26 mouse cellular contexts compared by ENCODE assay signal in genomic region chr15:96740091-96740490, GRCm38 (mm10).
"Had no signal": no experiment of that assay in that cellular context is flagged by ENCODE, and none has a peak within 500 bp of the region (broad histone marks: within the 10 kb centered on the region; RNA-seq: fewer than 3 reads in every experiment).

No protein-coding gene starts in this region.

- H3K4me3 ChIP-seq: heart, adult 2 months; heart, embryonic 13.5 days; heart, embryonic 15.5 days; hindbrain, embryonic 13.5 days; hindbrain, embryonic 15.5 days; kidney, embryonic 15.5 days; limb, embryonic 12.5 days; liver, embryonic 13.5 days had no signal

- H3K4me1 ChIP-seq: hindbrain, embryonic 13.5 days; hindbrain, embryonic 15.5 days had no signal

- H3K4me2 ChIP-seq: heart, embryonic 11.5 days; heart, embryonic 13.5 days; heart, embryonic 15.5 days; hindbrain, embryonic 13.5 days; hindbrain, embryonic 15.5 days; kidney, embryonic 15.5 days; limb, embryonic 12.5 days; liver, embryonic 11.5 days; liver, embryonic 13.5 days had no signal

- ATAC-seq: hindbrain, postnatal 0 days; intestine, embryonic 16.5 days had no signal

- DNase-seq: gastrocnemius, postnatal 14 days; gastrocnemius, postnatal 36 days; heart, adult 2 months; heart, postnatal 14 days; heart, postnatal 36 days; kidney, adult 11 months; kidney, adult 2 months; kidney, adult 9 months; kidney, postnatal 14 days; kidney, postnatal 36 days; layer of hippocampus, adult 9-11 months; layer of hippocampus, postnatal 36 days; left cerebral cortex, postnatal 4 days; liver; liver, embryonic 13.5 days had no signal

- H3K27ac ChIP-seq: heart, adult 2 months; heart, embryonic 13.5 days; heart, embryonic 15.5 days; hindbrain, embryonic 13.5 days; hindbrain, embryonic 15.5 days; hindbrain, postnatal 0 days; kidney, embryonic 15.5 days; kidney, postnatal 0 days; limb, embryonic 12.5 days; liver, embryonic 13.5 days had no signal

- H3K9ac ChIP-seq: heart, embryonic 13.5 days; heart, embryonic 15.5 days; hindbrain, embryonic 13.5 days; hindbrain, embryonic 15.5 days; kidney, embryonic 15.5 days; limb, embryonic 12.5 days; liver, embryonic 13.5 days had no signal

- H3K9me3 ChIP-seq: heart, embryonic 15.5 days; hindbrain, embryonic 13.5 days; hindbrain, embryonic 15.5 days; kidney, embryonic 15.5 days; limb, embryonic 12.5 days; liver, embryonic 13.5 days had no signal

- H3K27me3 ChIP-seq: heart, embryonic 13.5 days; heart, embryonic 15.5 days; hindbrain, embryonic 13.5 days; hindbrain, embryonic 15.5 days; kidney, embryonic 15.5 days; limb, embryonic 12.5 days; liver, embryonic 13.5 days had no signal

- H3K36me3 ChIP-seq: heart, embryonic 13.5 days; heart, embryonic 15.5 days; hindbrain, embryonic 13.5 days; hindbrain, embryonic 15.5 days; kidney, embryonic 15.5 days; limb, embryonic 12.5 days; liver, embryonic 13.5 days had no signal
